Mouse (Mus musculus) neural tube, embryonic 13.5 days (tissue): ENCODE data around the gene Lias. TPM values are rescaled to one million over a fixed set of nuclear protein-coding genes. Genes with fewer than 3 reads are reported as not detected.

Source experiments
- ATAC-seq: fragments of 200-750 bp; cut with Nextera tagmentation; 2 replicates; pipeline ENCODE4 v1.8.0; 2017; ENCODE audit warnings: low read depth, mild to moderate bottlenecking, moderate TSS enrichment, moderate library complexity
- H3K27ac ChIP-seq: fragments of 300-500 bp; sonication (generic); replicated peaks from 2 replicates; pipeline ENCODE4 v1.5.1; 2015; ENCODE audit warnings: moderate library complexity, mild to moderate bottlenecking, inconsistent platforms
- H3K27me3 ChIP-seq: fragments of 300-500 bp; sonication (generic); 2 replicates; pipeline ENCODE4 v1.6.1; 2015; ENCODE audit warnings: mild to moderate bottlenecking, inconsistent platforms
- H3K36me3 ChIP-seq: fragments of 300-500 bp; sonication (generic); 2 replicates; pipeline ENCODE4 v1.6.1; 2015; ENCODE audit warnings: mild to moderate bottlenecking, inconsistent platforms
- H3K4me1 ChIP-seq: fragments of 300-500 bp; sonication (generic); replicated peaks from 2 replicates; pipeline ENCODE4 v1.6.1; 2015; ENCODE audit warnings: inconsistent platforms
- H3K4me2 ChIP-seq: fragments of 300-500 bp; sonication (generic); 2 replicates; pipeline ENCODE4 v1.6.1; 2015; ENCODE audit warnings: inconsistent platforms, mild to moderate bottlenecking, moderate library complexity
- H3K4me3 ChIP-seq: fragments of 300-500 bp; sonication (generic); 2 replicates; pipeline ENCODE4 v1.5.1; 2015; ENCODE audit warnings: mild to moderate bottlenecking, inconsistent platforms
- H3K9ac ChIP-seq: fragments of 300-500 bp; sonication (generic); 2 replicates; pipeline ENCODE4 v1.6.1; 2015; ENCODE audit warnings: moderate library complexity, mild to moderate bottlenecking, inconsistent platforms
- H3K9me3 ChIP-seq: fragments of 300-500 bp; sonication (generic); 2 replicates; pipeline ENCODE4 v1.6.1; 2016; ENCODE audit warnings: inconsistent platforms
- whole genome bisulfite sequencing: fragments of 180-500 bp; shearing (Covaris S2); methylation state at CpG from one replicate; pipeline ENCODE4 v1.1.7; 2015; 5-methylcytosine and 5-hydroxymethylcytosine counted together
- polyA plus RNA-seq: library from polyadenylated mRNA; unstranded; fragments of >200 nt; fragmentation: Nextera tagmentation; extraction: Ambion mirVana; gene quantifications from 2 replicates; pipeline ENCODE4 v1.2.1, GENCODE M21; 2015

The Lias gene
- polyA plus RNA-seq, 1 experiment from 2014 or later = 63.3 TPM

DNA sequence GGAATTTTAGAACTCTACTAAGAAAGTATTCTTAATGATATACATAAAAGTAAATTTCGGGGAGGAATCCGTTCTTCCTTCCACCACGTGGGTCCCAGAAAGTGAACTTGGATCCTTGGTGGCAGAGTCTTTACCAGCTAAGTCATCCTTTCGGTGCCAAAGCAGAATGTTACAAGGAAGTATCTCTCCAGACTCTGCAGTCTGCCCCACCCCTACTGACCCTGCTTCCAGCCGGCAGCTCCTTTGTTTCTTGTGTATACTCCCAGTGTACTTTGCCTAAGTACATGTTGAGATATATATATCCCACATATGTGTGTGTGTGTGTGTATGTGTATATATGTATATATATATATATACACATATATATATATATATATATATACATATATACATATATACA lies 38.1 kb downstream of the Lias start:
- 92% methylated on average over 5 of the region's 5 CpGs for WGBS
- no peak for ATAC-seq

DNA sequence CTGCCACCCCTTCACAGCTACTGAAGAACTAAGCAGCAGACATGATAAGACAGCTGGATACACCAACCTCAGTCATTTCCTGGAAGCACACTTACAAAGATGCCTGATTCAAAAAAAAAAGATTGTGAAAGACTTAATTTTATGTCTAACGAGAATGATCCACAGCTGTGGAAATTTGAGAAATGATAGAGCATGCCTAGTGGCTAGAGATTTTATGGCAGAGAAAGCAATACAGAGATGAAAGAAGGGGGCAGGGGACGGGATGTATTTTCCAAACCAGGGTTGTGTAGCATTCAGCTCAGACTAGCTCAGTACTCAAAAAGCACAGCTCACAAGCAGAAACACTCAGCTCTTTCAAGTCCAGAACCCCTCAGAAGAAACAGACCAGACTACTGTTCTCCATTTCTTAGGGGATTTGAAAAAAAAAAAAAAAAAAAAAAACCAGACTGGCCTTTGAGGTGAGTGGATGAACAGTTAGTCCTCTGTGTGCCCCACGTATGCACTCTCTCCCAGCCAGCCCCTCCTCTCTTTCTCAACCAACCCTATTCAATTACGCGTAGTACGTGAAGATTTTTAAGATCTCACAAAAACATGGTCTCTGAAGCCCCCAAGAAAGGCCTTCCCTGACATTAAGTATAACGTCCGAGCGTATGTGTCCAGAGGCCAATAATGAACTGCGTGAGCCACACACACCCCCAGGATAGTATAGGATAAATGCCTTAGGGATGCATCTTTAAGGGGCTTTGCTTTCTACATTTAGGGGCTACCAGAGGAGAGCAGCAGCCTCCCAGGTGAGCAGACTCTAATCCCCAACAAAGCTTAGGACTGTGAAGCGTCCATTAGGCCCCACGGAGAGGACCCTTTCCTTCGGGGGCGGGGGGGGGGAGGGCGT lies 43.4 kb downstream of the Lias start:
- peak overlapping the region; percentile 88 for H3K27ac ChIP-seq
- no peaks in the 10 kb centered on the region for H3K9me3 ChIP-seq
- H3K9ac ChIP-seq = peak overlapping the region; percentile 89
- peaks cover 47% of the 10 kb centered on the region for H3K4me1 ChIP-seq
- peak overlapping the region; percentile 83 for H3K4me2 ChIP-seq
- H3K36me3 ChIP-seq = no peaks in the 10 kb centered on the region
- 3% methylated on average over 15 of the region's 15 CpGs for WGBS
- ATAC-seq = peak; percentile 36
- peak overlapping the region; percentile 82 for H3K4me3 ChIP-seq
- no peaks in the 10 kb centered on the region for H3K27me3 ChIP-seq

More for the DNA sequence above, 38.1 kb downstream of the Lias start:
- H3K9me3 ChIP-seq = no peaks in the 10 kb centered on the region
- no peak overlapping the region for H3K4me2 ChIP-seq
- no peak overlapping the region for H3K4me3 ChIP-seq
- no peak overlapping the region for H3K27ac ChIP-seq
- H3K36me3 ChIP-seq = peaks cover 27% of the 10 kb centered on the region
- H3K27me3 ChIP-seq = no peaks in the 10 kb centered on the region
- no peak overlapping the region for H3K9ac ChIP-seq
- H3K4me1 ChIP-seq = peaks cover 44% of the 10 kb centered on the region

DNA sequence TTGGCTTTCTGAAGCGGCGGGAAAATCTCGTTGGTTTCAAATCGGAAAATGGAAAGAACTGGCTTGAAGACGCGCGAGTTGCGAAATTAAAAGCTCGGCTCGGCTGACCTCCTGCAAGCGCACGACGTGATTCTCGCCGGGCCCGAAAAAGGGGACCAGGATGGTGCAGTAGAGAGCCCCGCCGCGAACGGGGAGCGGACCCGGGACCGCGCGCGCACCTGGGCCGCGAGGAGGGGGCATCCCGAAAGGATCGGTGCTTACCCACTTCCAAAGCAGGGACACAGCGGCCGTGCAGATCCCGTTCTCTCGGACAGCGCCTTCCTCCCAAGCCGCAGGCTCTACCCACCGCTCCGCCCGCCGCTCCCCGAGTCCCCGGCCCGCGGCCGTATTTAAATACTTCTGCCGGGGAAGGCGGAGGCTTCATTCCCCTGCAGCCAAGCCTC lies 44.1 kb downstream of the Lias start:
- H3K4me3 ChIP-seq = peak overlapping the region; percentile 82
- WGBS = under 1% methylated on average over 46 of the region's 47 CpGs
- peak; percentile 80; the same call in 1 of the 2 replicates for ATAC-seq
- peaks cover 44% of the 10 kb centered on the region for H3K4me1 ChIP-seq
- peak overlapping the region; percentile 83 for H3K4me2 ChIP-seq
- no peaks in the 10 kb centered on the region for H3K27me3 ChIP-seq
- H3K36me3 ChIP-seq = no peaks in the 10 kb centered on the region
- no peaks in the 10 kb centered on the region for H3K9me3 ChIP-seq
- peak overlapping the region; percentile 88 for H3K27ac ChIP-seq
- peak overlapping the region; percentile 89 for H3K9ac ChIP-seq

DNA sequence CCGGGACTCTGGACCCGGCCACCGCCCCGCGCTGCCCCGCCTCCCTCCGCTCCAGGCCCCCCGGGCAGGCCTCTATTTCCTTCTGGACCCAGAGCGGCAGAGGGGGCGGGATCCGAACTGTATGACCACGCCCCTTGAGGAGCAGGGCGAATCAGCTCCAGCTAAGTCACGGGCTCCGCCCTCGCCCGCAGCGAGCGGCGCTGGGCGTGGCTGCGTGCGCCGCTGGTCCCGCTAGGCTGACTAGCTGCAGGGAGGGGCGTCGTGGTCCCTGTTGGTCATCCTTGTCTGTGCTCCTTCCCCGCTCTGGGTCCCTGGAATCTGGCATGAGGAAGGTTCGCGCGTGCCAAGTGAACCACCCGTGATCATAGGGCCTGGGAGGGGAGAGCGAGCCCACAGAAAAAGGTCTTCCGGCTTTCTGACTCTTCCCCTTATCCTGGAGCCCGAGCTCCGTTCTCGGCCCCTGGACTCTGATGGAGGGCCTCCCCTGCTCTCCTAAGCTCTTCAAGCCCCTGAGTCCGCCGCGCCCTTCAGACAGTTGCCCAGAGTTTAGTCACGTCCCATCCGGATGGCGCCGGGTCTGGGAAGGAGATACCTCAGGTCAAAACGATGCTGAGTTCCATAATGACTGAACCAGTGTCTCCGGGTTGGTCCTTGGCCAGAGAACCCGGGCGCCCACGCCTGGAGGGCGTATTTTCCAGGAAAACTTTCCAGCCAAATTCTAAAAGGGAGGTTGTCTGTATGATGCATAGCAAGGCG lies 44.7 kb downstream of the Lias start, which contains the start of gene Ugdh:
TSS of gene Ugdh (minus strand) at position 144 of the 756 bp plus-strand sequence.
- Histone ChIP-seq H3K36me3 (no peaks in the 10 kb centered on the region), H3K27me3 (no peaks in the 10 kb centered on the region), H3K4me2 (peak within 1 kb of the TSS; percentile 83), H3K9ac (peak within 1 kb of the TSS; percentile 89), H3K9me3 (no peaks in the 10 kb centered on the region), H3K4me1 (peaks cover 38% of the 10 kb centered on the region), H3K4me3 (peak within 1 kb of the TSS; percentile 82), H3K27ac (peak within 1 kb of the TSS; percentile 88)
- WGBS = under 1% methylated on average over 51 of the region's 51 CpGs
- ATAC-seq = peak; percentile 97

DNA sequence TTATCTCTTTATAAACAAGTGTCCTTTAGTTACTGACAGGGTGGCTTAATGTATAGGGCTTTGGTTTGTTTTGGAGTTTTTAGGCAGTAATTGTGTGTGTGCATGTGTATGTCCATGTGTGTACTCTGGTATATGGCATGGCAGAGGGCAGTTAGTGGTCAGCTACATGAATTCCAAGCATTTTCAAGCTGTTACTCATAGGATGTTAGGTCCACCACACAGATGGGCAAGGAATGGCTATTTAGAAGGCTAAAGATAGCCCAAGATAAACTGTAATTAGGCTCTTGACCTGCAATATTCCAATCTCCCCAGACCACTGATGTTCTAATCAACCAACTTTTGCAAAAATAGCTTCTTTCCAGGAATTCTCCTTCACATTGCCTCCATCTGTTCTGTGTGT lies 46.7 kb downstream of the Lias start:
- Histone ChIP-seq H3K36me3 (peaks cover 3% of the 10 kb centered on the region; the same call in 1 of the 2 replicates), H3K9me3 (no peaks in the 10 kb centered on the region), H3K4me3 (no peak overlapping the region), H3K9ac (no peak overlapping the region), H3K4me1 (peaks cover 21% of the 10 kb centered on the region), H3K4me2 (no peak overlapping the region), H3K27me3 (no peaks in the 10 kb centered on the region), H3K27ac (no peak overlapping the region)
- no peak for ATAC-seq

GRCm38 (mm10) chr5:65444981-65445380 lies 53.7 kb downstream of the Lias start:
- no peaks in the 10 kb centered on the region for H3K9me3 ChIP-seq
- H3K4me3 ChIP-seq = no peak overlapping the region
- no peaks in the 10 kb centered on the region for H3K4me1 ChIP-seq
- H3K9ac ChIP-seq = no peak overlapping the region
- no peak overlapping the region for H3K4me2 ChIP-seq
- no peaks in the 10 kb centered on the region for H3K27me3 ChIP-seq
- ATAC-seq = no peak
- H3K27ac ChIP-seq = no peak overlapping the region
- peaks cover 24% of the 10 kb centered on the region for H3K36me3 ChIP-seq
- 83% methylated on average over 2 of the region's 6 CpGs for WGBS

DNA sequence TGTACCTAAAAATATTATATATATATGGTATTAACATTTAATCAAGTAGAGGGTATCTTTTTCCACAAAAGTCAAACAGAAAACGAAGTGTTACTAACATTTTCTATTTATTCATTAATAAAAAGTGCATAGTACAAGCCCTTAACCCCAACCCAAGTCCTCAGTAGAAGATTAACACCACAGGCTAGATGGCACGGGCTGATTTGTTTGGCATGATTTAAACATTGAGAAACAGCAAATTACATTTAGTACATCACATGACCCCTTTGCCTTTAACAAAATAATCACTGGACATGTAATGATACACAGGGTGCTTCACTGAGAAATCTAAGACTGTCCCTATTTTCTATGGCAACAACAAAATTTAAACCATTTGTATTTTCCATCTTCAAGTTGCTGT lies 55.5 kb downstream of the Lias start:
- no peaks in the 10 kb centered on the region for H3K9me3 ChIP-seq
- no peak for ATAC-seq

GRCm38 (mm10) chr5:65447826-65448225 lies 56.5 kb downstream of the Lias start:
- H3K9ac ChIP-seq = no peak overlapping the region
- peaks cover 43% of the 10 kb centered on the region for H3K36me3 ChIP-seq

More for the DNA sequence above, 55.5 kb downstream of the Lias start:
- no peaks in the 10 kb centered on the region for H3K4me1 ChIP-seq
- WGBS = 81% methylated on average over 2 of the region's 2 CpGs
- no peak overlapping the region for H3K4me2 ChIP-seq
- no peak overlapping the region for H3K4me3 ChIP-seq
- no peak overlapping the region for H3K9ac ChIP-seq
- H3K27me3 ChIP-seq = no peaks in the 10 kb centered on the region
- H3K36me3 ChIP-seq = peaks cover 35% of the 10 kb centered on the region
- H3K27ac ChIP-seq = no peak overlapping the region

GRCm38 (mm10) chr5:65448941-65449340 lies 57.6 kb downstream of the Lias start:
- Histone ChIP-seq H3K9ac (no peak overlapping the region), H3K4me1 (no peaks in the 10 kb centered on the region), H3K4me3 (no peak overlapping the region), H3K4me2 (no peak overlapping the region), H3K36me3 (peaks cover 40% of the 10 kb centered on the region), H3K27ac (no peak overlapping the region), H3K27me3 (no peaks in the 10 kb centered on the region), H3K9me3 (no peaks in the 10 kb centered on the region)
- ATAC-seq = no peak
- WGBS = 83% methylated on average over 4 of the region's 4 CpGs

More at GRCm38 (mm10) chr5:65447826-65448225, 56.5 kb downstream of the Lias start:
- Histone ChIP-seq H3K4me3 (no peak overlapping the region), H3K4me2 (no peak overlapping the region), H3K27me3 (no peaks in the 10 kb centered on the region), H3K9me3 (no peaks in the 10 kb centered on the region), H3K4me1 (no peaks in the 10 kb centered on the region), H3K27ac (no peak overlapping the region)
- whole genome bisulfite sequencing = 73% methylated on average over 2 of the region's 2 CpGs
- ATAC-seq = no peak

GRCm38 (mm10) chr5:65454771-65455170 lies 63.5 kb downstream of the Lias start:
- Histone ChIP-seq H3K27me3 (no peaks in the 10 kb centered on the region), H3K9ac (no peak overlapping the region), H3K27ac (no peak overlapping the region), H3K4me1 (no peaks in the 10 kb centered on the region), H3K9me3 (no peaks in the 10 kb centered on the region), H3K36me3 (peaks cover 42% of the 10 kb centered on the region), H3K4me3 (no peak overlapping the region), H3K4me2 (no peak overlapping the region)
- WGBS = 77% methylated on average over 5 of the region's 5 CpGs
- no peak for ATAC-seq

DNA sequence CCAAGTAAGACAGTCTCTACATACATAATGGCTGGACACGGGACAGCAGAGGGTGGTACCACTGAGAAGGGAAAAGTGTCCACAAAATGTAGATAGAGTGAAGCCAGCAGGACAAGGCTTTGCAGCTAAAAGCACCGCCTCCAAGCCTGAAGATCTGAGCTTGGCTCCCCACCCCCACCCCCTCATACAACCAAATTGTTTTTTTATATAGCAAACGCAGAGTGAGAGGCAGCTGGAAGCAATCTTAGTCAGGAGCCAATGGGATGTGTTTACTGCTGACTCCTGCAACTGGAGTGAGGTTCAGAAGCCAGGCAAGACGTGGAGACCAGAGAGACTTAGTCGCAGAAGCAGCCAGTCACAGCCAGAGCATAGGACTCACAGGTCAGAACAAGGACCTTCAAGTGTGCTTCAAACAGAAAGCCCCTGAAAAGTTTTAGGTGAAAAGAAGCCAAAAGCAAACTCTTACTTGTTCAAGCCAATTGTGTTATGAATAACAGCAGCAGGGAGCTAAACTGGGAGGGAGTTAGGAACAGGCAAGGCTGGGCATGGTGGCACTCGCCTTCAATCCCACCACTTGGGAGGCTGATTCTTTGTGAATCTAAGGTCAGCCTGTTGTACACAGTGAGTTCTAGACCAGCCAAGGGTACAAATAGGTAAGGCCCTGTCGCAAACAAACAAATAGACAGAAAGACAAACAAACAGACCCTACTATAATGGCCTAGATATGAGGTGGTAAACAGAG lies 66.0 kb downstream of the Lias start:
- no peak for ATAC-seq
- no peak overlapping the region for H3K4me2 ChIP-seq
- no peaks in the 10 kb centered on the region for H3K27me3 ChIP-seq
- WGBS = 60% methylated on average over 7 of the region's 7 CpGs
- no peak overlapping the region for H3K9ac ChIP-seq
- no peak overlapping the region for H3K27ac ChIP-seq
- no peaks in the 10 kb centered on the region for H3K4me1 ChIP-seq
- no peak overlapping the region for H3K4me3 ChIP-seq
- H3K9me3 ChIP-seq = no peaks in the 10 kb centered on the region
- H3K36me3 ChIP-seq = peaks cover 30% of the 10 kb centered on the region
